Mouse (Mus musculus): ENCODE results near the gene Alox12. TPM values are rescaled to one million over a fixed set of nuclear protein-coding genes. Genes with fewer than 3 reads are reported as not detected.

The Alox12 gene
- polyA plus RNA-seq, 1 experiment from 2014 or later = 6.6 TPM

DNA sequence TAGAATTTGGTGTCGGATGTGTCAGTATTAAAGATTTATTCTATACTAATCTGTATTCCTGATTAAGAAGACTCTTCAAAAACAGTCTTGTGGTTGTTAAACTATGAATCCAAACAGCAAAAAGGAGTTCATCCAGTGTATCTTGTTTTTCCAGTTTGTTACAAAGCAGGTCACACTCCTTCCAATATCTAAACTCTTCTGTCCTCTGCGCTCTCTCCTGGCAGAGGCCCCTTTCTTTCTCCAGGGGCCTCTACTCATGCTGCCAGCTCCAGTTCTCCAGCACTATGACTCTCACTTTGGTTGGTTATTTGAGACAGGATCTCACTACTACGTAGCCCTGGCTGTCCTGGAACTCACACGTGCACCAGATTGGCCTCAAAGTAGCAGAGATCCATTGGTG, 10.7 kb upstream of the Alox12 start:
- TF ChIP-seq CTCF (IDR thresholded peaks at IDR 0.05; ENCODE audit: low read depth) = no peak

DNA sequence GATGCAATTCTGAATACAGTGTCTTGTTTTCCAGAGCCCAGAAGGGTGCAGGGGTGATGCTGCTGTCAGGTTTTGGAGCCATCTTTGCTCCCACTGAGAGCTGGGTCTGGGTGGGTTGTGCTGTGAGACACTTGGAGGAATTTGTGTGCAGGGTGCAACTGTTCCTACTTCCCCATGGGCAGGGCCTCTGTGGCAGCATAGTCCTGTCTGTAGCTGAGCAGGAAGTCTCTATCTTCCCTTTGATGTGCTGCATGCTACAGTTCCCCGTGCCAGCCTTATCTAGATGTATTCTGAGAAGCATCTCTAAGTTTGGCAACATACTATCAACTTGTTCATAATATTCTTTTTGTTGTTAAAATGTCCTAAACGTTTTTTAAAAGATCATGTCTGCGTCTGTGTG, 10.1 kb upstream of the Alox12 start:
- H3K4me2 ChIP-seq = no peak overlapping the region
- H3K36me3 ChIP-seq (ENCODE audit: insufficient read depth) = no peaks in the 10 kb centered on the region
- no peak for TF ChIP-seq CTCF (IDR thresholded peaks at IDR 0.05; ENCODE audit: low read depth)
- no peak for ATAC-seq (ENCODE audit: insufficient read depth)
- 40% methylated on average over 3 of the region's 3 CpGs for WGBS
- no peak overlapping the region for H3K4me3 ChIP-seq (ENCODE audit: low read depth, low read length)
- no peak for DNase-seq
- no peak overlapping the region for H3K27ac ChIP-seq (ENCODE audit: low read depth)
- H3K4me1 ChIP-seq (ENCODE audit: insufficient read depth) = no peaks in the 10 kb centered on the region
- H3K9me3 ChIP-seq (ENCODE audit: low read depth, low read length) = no peaks in the 10 kb centered on the region
- no peaks in the 10 kb centered on the region for H3K27me3 ChIP-seq (ENCODE audit: insufficient read depth, low read length)
- H3K9ac ChIP-seq = no peak overlapping the region

More for the DNA sequence above, 10.7 kb upstream of the Alox12 start:
- 57% methylated on average over 4 of the region's 4 CpGs for WGBS
- Histone ChIP-seq H3K4me1 (ENCODE audit: insufficient read depth) (no peaks in the 10 kb centered on the region), H3K4me3 (ENCODE audit: low read depth, low read length) (no peak overlapping the region), H3K36me3 (ENCODE audit: insufficient read depth) (no peaks in the 10 kb centered on the region), H3K4me2 (no peak overlapping the region), H3K9me3 (ENCODE audit: low read depth, low read length) (no peaks in the 10 kb centered on the region), H3K9ac (no peak overlapping the region), H3K27ac (ENCODE audit: low read depth) (no peak overlapping the region), H3K27me3 (ENCODE audit: insufficient read depth, low read length) (no peaks in the 10 kb centered on the region)
- DNase-seq (no peak), ATAC-seq (ENCODE audit: insufficient read depth) (no peak)

DNA sequence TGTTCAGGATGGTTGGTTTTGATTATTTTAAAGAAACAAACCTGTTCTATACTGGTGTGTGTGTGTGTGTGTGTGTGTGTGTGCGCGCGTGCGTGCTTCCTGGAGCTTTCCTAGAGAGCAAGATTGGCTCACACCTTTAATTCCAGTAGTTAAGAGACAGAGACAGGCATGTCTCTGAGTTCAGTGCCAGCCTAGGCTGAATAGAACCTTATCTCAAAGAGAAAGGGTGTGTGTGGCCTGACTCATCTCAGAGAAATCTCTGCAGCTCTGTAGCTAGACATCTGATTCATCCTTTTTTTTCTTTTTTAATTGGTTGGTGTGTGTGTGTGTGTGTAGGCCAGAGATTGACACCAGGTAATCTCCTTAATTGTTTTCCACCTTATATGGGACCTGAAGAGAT, 3.9 kb upstream of the Alox12 start:
- Histone ChIP-seq H3K4me3 (ENCODE audit: low read depth, low read length) (no peak overlapping the region), H3K9me3 (ENCODE audit: low read depth, low read length) (no peaks in the 10 kb centered on the region), H3K4me2 (no peak overlapping the region), H3K36me3 (ENCODE audit: insufficient read depth) (no peaks in the 10 kb centered on the region), H3K27me3 (ENCODE audit: insufficient read depth, low read length) (peaks cover 16% of the 10 kb centered on the region), H3K4me1 (ENCODE audit: insufficient read depth) (no peaks in the 10 kb centered on the region), H3K27ac (ENCODE audit: low read depth) (no peak overlapping the region), H3K9ac (no peak overlapping the region)
- DNase-seq (no peak), ATAC-seq (ENCODE audit: insufficient read depth) (no peak)
- WGBS = 83% methylated on average over 4 of the region's 4 CpGs
- TF ChIP-seq CTCF (IDR thresholded peaks at IDR 0.05; ENCODE audit: low read depth) = no peak

DNA sequence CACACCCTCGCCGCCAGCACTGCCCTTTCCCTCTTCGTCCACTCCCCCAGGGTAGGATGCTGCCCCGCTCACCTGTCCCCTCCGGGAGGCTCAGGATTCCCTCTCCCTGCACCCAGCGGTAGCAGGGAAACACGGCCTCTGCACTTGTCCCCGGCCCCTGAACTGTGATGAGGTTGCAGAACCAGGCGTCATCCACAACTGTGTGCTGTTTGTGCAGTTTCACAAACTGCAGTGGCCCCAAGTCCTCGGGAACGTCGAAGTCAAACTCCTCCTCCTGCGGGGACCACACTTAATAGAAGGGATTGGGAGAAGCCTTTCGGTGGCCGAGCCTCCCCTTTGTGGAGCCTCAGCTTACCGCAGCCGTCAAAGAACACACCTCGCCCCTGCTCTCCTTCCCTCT, 816 bp downstream of the Alox12 start:
- DNase-seq (no peak), ATAC-seq (ENCODE audit: insufficient read depth) (no peak)
- Histone ChIP-seq H3K4me2 (peak overlapping the region; percentile 60), H3K9me3 (ENCODE audit: low read depth, low read length) (no peaks in the 10 kb centered on the region), H3K4me1 (ENCODE audit: insufficient read depth) (no peaks in the 10 kb centered on the region), H3K9ac (peak overlapping the region; percentile 36; the same call in 1 of the 2 replicates), H3K27ac (ENCODE audit: low read depth) (no peak overlapping the region), H3K36me3 (ENCODE audit: insufficient read depth) (no peaks in the 10 kb centered on the region), H3K4me3 (ENCODE audit: low read depth, low read length) (peak overlapping the region; percentile 30), H3K27me3 (ENCODE audit: insufficient read depth, low read length) (peaks cover 37% of the 10 kb centered on the region)
- no peak for TF ChIP-seq CTCF (IDR thresholded peaks at IDR 0.05; ENCODE audit: low read depth)
- 4% methylated on average over 18 of the region's 18 CpGs for WGBS

DNA sequence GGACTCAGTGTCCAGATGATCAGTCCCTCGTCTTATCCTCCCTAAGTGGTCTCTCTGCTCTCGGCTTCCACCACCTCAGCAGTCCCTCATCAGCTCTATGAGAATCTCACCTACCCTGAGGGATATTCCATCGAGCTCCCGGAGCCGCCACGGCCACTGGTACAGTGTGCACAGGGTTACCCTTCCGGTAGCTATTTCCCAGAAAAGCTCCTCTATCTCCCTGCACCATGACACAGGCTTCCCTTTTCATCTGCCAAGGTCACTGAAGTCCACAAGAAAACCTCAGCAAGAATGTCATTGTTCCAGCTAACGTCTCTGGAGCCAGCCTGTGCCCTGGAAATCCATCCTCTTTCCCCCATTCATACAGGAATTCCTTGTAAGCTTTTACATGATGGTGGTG, 3.3 kb downstream of the Alox12 start:
- Histone ChIP-seq H3K36me3 (ENCODE audit: insufficient read depth) (no peaks in the 10 kb centered on the region), H3K27ac (ENCODE audit: low read depth) (no peak overlapping the region), H3K9ac (no peak overlapping the region), H3K9me3 (ENCODE audit: low read depth, low read length) (no peaks in the 10 kb centered on the region), H3K4me1 (ENCODE audit: insufficient read depth) (no peaks in the 10 kb centered on the region), H3K4me3 (ENCODE audit: low read depth, low read length) (no peak overlapping the region), H3K27me3 (ENCODE audit: insufficient read depth, low read length) (peaks cover 37% of the 10 kb centered on the region), H3K4me2 (no peak overlapping the region)
- ATAC-seq (ENCODE audit: insufficient read depth) = no peak
- no peak for DNase-seq
- 76% methylated on average over 8 of the region's 8 CpGs for WGBS
- TF ChIP-seq CTCF (IDR thresholded peaks at IDR 0.05; ENCODE audit: low read depth) = no peak

DNA sequence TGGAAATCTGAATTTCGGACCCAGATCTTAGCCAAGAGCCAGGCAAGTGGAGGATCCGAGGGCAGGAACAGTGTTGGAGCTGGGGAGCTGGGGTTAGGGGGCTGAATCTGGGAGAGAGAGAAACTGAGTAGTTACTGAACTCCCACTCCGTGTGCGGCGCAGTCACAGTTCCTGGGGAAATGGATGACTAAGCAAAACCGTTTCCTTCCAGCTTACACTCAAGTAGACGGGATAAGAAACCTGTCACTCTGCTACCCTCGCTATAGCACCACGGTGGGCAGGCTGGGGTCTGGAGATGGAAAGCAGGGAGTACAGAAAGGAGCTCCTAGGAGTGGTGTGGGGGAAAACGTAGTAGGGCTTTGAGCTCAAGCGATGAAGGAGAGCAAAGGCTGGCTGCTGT, 5.0 kb downstream of the Alox12 start:
- Histone ChIP-seq H3K27ac (ENCODE audit: low read depth) (no peak overlapping the region), H3K4me2 (no peak overlapping the region), H3K9me3 (ENCODE audit: low read depth, low read length) (no peaks in the 10 kb centered on the region), H3K4me1 (ENCODE audit: insufficient read depth) (no peaks in the 10 kb centered on the region), H3K4me3 (ENCODE audit: low read depth, low read length) (no peak overlapping the region), H3K9ac (no peak overlapping the region), H3K36me3 (ENCODE audit: insufficient read depth) (no peaks in the 10 kb centered on the region), H3K27me3 (ENCODE audit: insufficient read depth, low read length) (peaks cover 33% of the 10 kb centered on the region)
- 59% methylated on average over 11 of the region's 11 CpGs for WGBS
- no peak for TF ChIP-seq CTCF (IDR thresholded peaks at IDR 0.05; ENCODE audit: low read depth)
- ATAC-seq (ENCODE audit: insufficient read depth) (no peak), DNase-seq (no peak)

DNA sequence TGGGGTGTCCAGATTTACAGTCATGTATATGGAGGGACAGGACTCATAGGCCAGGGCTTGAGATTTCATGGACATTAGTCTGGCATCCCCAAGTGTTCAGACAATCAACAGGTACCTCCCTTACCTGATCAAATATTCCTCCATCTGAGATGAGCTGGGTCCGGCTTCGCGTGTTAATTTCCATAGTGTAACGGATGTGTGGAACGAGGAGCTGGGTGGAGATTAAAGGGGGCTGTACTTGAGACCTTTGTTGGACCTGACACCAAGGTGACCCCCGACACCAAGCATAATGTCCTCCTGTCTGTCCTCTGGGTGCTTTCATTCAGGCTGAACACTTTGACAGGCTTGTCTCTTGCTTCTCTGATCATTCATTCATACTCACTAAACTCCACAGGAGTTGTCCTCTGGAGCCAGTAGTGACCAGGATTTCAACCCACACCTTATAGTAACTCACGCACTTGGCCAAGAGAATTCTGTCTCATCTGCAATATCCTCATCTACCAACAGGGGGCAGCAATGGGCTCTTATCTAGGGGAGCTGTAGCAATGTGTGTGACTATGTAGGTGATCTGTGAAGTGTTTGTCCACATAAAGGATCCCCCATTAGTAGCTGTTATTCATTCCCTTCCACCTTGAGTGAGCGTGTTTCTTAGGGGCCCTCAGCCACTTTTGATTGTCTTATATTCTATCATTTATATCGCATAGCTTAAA, 7.9 kb downstream of the Alox12 start:
- ATAC-seq (ENCODE audit: insufficient read depth) (no peak), DNase-seq (peak; percentile 86)
- Histone ChIP-seq H3K9ac (no peak overlapping the region), H3K4me2 (no peak overlapping the region), H3K4me3 (ENCODE audit: low read depth, low read length) (no peak overlapping the region), H3K27me3 (ENCODE audit: insufficient read depth, low read length) (peaks cover 4% of the 10 kb centered on the region), H3K9me3 (ENCODE audit: low read depth, low read length) (no peaks in the 10 kb centered on the region), H3K27ac (ENCODE audit: low read depth) (no peak overlapping the region), H3K4me1 (ENCODE audit: insufficient read depth) (no peaks in the 10 kb centered on the region), H3K36me3 (ENCODE audit: insufficient read depth) (no peaks in the 10 kb centered on the region)
- TF ChIP-seq CTCF (IDR thresholded peaks at IDR 0.05; ENCODE audit: low read depth) = peak; percentile 83
- 53% methylated on average over 9 of the region's 9 CpGs for WGBS

Data from lung, embryonic 14.5 days (tissue).